8 mouse cellular contexts compared by ENCODE assay signal in genomic region chr1:180873861-180874484, GRCm38 (mm10). TPM values are rescaled to one million over a fixed set of nuclear protein-coding genes. Genes with fewer than 3 reads are reported as not detected.
DNase-seq lines count a peak whose midpoint lies in the region; ATAC-seq lines count a peak whose summit lies in the region.

No protein-coding gene starts in this region.

- H3K4me2 ChIP-seq in forebrain, embryonic 12.5 days = no peak overlapping the region

- H3K9ac ChIP-seq in forebrain, embryonic 12.5 days = no peak overlapping the region

- 18% methylated on average over 9 of the region's 9 CpGs for WGBS in forebrain, embryonic 10.5 days
- WGBS in forebrain, embryonic 12.5 days = 16% methylated on average over 9 of the region's 9 CpGs

- ATAC-seq in forebrain, embryonic 12.5 days (ENCODE audit: low FRiP score) = no peak

- H3K9me3 ChIP-seq in forebrain, embryonic 10.5 days = 0 out of 2 replicates have a peak, but pooled peaks cover 5% of the 10 kb centered on the region
- no peaks in the 10 kb centered on the region for H3K9me3 ChIP-seq in forebrain, embryonic 12.5 days

- H3K36me3 ChIP-seq in forebrain, embryonic 10.5 days (replicated peaks) = no peaks in the 10 kb centered on the region
- H3K36me3 ChIP-seq in forebrain, embryonic 12.5 days (replicated peaks) = no peaks in the 10 kb centered on the region

- H3K4me1 ChIP-seq in forebrain, embryonic 10.5 days = no peaks in the 10 kb centered on the region
- H3K4me1 ChIP-seq in forebrain, embryonic 12.5 days = no peaks in the 10 kb centered on the region

- no peak overlapping the region for H3K4me3 ChIP-seq in forebrain, embryonic 10.5 days
- no peak overlapping the region for H3K4me3 ChIP-seq in forebrain, embryonic 12.5 days (replicated peaks)

- peak; percentile 65 for DNase-seq in forebrain, embryonic 10.5 days (ENCODE audit: extremely low spot score, low spot score)
- DNase-seq in urinary bladder, postnatal 14 days (ENCODE audit: low spot score) = peak; percentile 39
- DNase-seq in urinary bladder, postnatal 4 days (ENCODE audit: low spot score in 2 of 2) = no peak
- peak; percentile 81 for DNase-seq in embryo, embryonic 11 days
- peak; percentile 76 for DNase-seq in kidney, postnatal 10 days
- peak; percentile 81 for DNase-seq in mesoderm, embryonic 11.5 days (ENCODE audit: low read depth, low spot score)
- DNase-seq in thymus, adult 18-20 months = peak; percentile 45 to 55

- H3K27ac ChIP-seq in forebrain, embryonic 10.5 days = no peak overlapping the region
- H3K27ac ChIP-seq in forebrain, embryonic 12.5 days = no peak overlapping the region

- H3K27me3 ChIP-seq in forebrain, embryonic 10.5 days (ENCODE audit: poor library complexity, severe bottlenecking) = no peaks in the 10 kb centered on the region
- H3K27me3 ChIP-seq in forebrain, embryonic 12.5 days = no peaks in the 10 kb centered on the region

RNA-seq across cellular contexts. Expression of gene Lefty2, which starts 18.9 kb away (rescaled TPM):
- polyA plus RNA-seq in forebrain, embryonic 10.5 days (2016; fragmentation: Nextera tagmentation; extraction: Ambion mirVana) = not detected in 2 replicates
- 0.17 TPM in 1 of 2 replicates, not detected in the other for polyA plus RNA-seq in forebrain, embryonic 12.5 days (2016; fragmentation: Nextera tagmentation; extraction: Ambion mirVana)

RNA-seq across cellular contexts. Expression of gene Sde2, which starts 23.0 kb away (rescaled TPM):
- polyA plus RNA-seq in forebrain, embryonic 10.5 days (2016; fragmentation: Nextera tagmentation; extraction: Ambion mirVana) = 43.3 and 45.9 TPM in 2 replicates
- polyA plus RNA-seq in forebrain, embryonic 12.5 days (2016; fragmentation: Nextera tagmentation; extraction: Ambion mirVana) = 39.0 and 39.1 TPM in 2 replicates

RNA-seq across cellular contexts. Expression of gene Pycr2, which starts 30.1 kb away (rescaled TPM):
- polyA plus RNA-seq in forebrain, embryonic 10.5 days (2016; fragmentation: Nextera tagmentation; extraction: Ambion mirVana) = 149 and 153 TPM in 2 replicates
- polyA plus RNA-seq in forebrain, embryonic 12.5 days (2016; fragmentation: Nextera tagmentation; extraction: Ambion mirVana) = 98.3 and 98.4 TPM in 2 replicates

Comparison
In these comparisons a context has a peak if more than half of its experiments do, and no peak if none do; other contexts are left out.
1. DNase-seq: peak in forebrain, embryonic 10.5 days (single experiment), urinary bladder, postnatal 14 days (single experiment), embryo, embryonic 11 days (single experiment), kidney, postnatal 10 days (single experiment), mesoderm, embryonic 11.5 days (single experiment) and thymus, adult 18-20 months (2 of 2); none in urinary bladder, postnatal 4 days (0 of 2).